Mouse (Mus musculus) heart, postnatal 0 days (tissue): ENCODE results near the gene Cacnb4.

Experiments
- CTCF ChIP-seq: IDR thresholded peaks from 2 replicates; pipeline ENCODE4 v1.5.1; 2016; ENCODE audit warnings: antibody characterized with exemption, control low read depth, low read depth
- EP300 ChIP-seq: IDR thresholded peaks from 2 replicates; pipeline ENCODE4 v1.6.1; 2016; ENCODE audit warnings: antibody characterized with exemption, low read depth

GRCm38 (mm10) chr2:52628186-52628585 lies 48.4 kb downstream of the Cacnb4 start:
- TF ChIP-seq EP300 (no peak), CTCF (no peak)
